Mouse (Mus musculus): ENCODE data around the gene Asb16.

Asb16 gene

DNA sequence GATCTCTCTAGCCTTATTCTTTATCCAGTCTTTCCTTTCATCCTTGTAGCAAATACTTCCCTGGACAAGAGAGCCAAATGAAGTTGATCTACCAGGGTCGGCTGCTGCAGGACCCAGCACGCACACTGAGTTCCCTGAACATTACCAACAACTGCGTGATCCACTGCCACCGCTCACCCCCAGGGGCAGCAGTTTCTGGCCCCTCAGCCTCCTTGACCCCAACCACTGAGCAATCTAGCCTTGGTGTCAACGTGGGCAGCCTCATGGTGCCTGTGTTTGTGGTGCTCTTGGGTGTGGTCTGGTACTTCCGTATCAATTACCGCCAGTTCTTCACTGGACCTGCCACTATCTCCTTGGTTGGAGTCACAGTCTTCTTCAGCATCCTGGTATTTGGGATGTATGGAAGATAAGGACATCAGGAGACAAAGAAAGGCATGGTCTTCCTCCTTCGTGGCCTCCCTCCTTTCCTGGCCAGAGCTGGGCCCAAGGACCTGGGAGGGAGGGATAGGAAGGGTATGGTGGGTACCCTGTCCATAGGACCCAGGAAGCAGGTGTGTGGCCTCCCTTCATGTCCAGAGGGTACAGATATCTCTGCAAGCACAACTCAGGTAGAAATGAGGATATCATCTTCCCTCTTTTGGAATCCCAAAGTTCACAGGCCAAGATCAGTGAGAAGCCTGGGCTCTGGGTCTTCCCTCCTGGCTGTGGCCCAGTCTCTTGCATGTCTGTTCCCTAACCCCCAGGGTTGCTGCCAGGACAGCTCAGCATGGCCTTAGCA lies 19.7 kb downstream of the Asb16 start:
- no peak for DNase-seq

GRCm38 (mm10) chr11:102288913-102289312 lies 20.4 kb downstream of the Asb16 start:
- DNase-seq: no peak

- DNase-seq: no peak
Observed at GRCm38 (mm10) chr11:102289511-102290100, 21.1 kb downstream of the Asb16 start.

DNA sequence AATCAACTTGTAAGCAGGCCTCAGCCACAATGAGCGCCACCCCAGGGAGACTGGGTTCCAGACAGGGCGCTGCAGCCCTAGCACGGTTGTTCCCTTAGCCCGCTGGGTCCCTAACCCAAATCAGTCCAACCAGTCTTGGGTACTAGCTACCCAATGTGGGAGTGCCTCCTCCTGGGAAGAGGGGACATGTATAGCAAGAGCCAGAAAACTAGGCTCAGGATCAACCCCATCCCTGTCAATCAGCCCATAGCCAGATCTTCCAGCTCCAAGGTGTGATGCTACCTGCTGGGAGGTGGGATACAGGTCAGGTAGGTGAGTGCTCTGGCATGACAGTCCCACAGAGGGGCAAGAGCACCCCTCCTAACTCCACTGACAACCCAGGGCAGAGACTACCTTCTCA lies 21.6 kb downstream of the Asb16 start:
- no peak for DNase-seq

DNA sequence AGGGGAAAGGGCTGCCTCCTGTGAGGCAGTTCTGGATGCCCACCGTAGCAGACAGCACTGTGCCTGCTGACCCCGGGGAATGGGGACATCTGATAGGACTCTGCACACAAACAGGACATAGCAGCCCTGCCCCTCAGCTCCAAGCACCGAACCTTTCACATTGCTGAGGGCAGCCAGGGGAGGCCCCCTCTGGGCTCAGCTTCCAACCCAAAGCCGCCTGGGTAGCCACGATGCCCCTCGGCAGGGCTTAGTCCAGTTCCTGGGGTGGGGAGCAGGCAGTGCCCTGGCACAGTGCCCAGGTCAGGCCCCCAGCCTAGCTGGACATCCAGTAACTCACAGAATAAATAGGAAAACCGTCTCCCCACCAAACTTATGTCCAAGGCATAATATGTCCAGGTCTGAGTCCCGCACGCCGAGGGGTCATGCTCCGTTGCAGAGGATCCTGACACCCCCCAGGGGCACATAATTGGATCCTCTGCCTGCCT lies 22.6 kb downstream of the Asb16 start:
- no peak for DNase-seq

DNA sequence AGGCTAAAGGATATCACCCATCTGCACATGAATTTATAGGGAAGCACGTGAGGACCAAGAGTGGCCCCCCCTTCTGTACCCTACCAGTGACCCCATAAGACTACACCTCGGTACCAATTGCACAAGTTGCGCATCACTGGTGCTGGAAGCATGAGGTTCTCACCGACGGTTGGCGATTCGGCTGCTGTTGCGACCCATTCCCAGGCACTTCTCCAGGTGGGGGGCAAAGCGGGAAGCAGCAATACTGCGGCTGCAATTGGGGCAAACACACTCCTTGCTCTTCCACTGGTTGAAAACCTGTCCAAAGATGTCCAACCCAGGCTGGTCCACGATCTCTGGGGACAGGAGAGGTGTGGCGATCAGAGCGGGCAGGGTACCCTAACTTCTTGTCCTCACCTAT lies 25.4 kb downstream of the Asb16 start:
- DNase-seq: no peak

GRCm38 (mm10) chr11:102294416-102294815 lies 25.9 kb downstream of the Asb16 start:
- DNase-seq: no peak

DNA sequence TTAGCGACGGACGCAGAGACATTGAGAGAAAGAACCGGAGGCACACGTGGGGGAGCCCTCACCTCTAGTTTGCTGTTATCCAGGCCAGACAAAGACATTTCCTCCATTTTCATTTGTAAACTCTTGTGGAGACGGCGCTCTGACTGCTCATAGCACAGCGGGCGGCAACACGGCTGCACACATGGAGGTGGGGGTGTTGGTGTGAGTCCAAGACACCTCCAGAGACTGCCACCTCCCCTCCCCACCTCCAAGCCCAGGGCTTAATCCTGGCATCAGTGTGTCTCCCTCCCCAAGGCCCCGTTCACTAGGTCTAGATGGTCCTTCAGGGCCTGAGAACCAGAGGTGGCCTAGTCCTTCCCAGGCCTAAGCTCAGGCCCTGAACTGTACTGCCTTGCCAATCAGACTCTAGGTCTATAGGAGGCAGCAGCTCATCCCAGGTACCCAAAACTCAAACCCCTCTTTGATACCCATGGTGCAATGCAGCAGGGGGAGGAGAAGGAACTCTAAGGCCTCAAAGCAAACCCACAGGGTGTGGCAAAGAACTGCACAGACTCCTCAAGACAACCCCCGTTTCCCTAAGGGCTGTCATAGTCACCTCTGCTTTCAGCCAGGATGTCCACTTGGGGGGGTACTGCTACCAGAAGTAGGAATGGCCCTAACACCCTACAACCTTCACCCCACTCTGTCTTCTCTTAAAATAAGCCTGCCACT lies 26.5 kb downstream of the Asb16 start:
- DNase-seq: no peak

GRCm38 (mm10) chr11:102295598-102296471 lies 27.3 kb downstream of the Asb16 start:
- peak; percentile 58 for DNase-seq

- DNase-seq: peak; percentile 94
Observed at GRCm38 (mm10) chr11:102296491-102297472, 28.2 kb downstream of the Asb16 start, which contains the start of gene Atxn7l3. Atxn7l3 (minus strand) TSS chr11:102296631.

DNA sequence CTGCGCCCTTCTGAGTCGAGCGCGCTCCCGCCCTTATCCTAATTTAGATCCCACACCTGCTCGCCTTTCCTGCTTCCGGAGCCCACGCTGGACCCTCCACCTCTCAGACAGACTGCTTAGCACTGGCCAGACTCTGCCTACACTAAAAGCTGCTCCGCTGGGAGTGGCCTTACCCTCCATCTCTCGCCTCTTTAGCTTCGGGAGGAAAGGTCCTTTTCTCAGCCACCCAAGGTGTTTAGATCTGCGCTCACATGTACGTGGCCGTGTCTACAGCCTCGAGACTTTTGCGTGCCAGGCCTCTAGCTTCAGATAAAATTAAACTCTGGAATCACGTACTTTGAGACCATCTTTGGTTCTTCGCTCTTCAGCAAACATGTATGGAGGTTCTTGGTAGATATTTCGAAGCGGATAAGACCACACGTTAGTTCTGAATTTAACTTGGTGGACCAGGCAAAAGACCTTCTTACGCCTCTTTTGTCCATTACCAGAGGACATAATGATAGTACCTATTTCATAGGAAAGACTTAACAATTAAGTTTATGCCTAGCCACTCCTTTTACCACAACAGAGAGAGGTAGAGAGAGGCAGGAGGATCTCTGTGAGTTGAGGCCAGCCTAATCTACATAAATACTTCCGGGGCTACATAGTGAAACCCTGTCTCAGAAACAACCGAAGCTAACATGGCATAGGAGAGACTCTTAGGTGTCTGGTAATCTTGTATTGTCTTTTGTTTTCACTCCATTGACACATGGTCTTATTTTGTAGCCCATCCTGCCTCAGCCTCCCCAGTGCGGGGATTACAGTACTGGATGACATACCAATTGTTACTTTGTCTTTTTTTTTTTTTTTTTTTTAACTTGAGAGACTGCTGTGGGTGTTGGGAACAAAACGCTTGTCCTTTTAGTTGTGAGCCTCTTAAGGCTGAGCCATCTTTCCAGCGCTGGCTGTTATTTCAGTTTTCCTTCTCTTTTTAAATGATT lies 29.3 kb downstream of the Asb16 start:
- no peak for DNase-seq

DNA sequence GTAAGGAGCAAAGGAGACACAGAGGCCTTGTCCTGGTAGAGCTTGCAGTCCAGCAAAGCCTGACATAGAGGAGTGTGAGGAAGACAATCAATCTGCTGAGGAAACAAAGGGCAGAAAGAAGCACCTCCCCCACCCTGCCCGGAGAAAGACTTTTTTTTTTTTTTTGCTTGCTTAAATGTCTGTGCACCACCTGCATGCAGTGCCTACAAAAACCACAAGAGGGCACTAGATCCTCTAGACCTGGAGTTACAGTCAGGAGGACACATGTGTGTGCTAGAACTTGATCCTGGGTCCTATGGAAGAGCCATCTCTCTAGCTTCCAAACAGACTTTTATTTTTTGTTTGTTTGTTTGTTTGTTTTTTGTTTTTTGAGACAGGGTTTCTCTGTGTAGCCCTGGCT lies 31.3 kb downstream of the Asb16 start:
- peak; percentile 69 for DNase-seq

- DNase-seq: no peak
Observed at GRCm38 (mm10) chr11:102304141-102304540, 35.6 kb downstream of the Asb16 start.

DNA sequence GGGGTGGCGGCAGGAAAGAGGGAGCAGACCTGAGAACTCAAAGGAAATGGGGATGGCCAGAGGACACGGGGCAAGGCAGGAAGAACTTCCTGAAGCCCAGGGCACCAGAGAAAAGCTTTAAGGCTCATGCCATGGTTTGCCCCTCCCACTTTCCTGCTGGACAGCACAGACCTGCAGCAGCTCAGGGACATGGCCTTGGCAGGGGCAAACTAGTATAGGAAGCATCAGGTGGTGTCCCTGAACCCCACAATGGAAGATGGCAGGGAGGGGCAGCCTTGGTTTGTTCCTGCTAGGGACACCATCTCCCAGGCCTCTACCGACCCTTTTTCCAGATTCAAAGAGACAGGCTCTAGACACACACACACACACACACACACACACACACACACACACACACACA lies 36.8 kb downstream of the Asb16 start:
- DNase-seq: no peak

- DNase-seq: no peak
Observed at GRCm38 (mm10) chr11:102308104-102308503, 39.6 kb downstream of the Asb16 start.

DNA sequence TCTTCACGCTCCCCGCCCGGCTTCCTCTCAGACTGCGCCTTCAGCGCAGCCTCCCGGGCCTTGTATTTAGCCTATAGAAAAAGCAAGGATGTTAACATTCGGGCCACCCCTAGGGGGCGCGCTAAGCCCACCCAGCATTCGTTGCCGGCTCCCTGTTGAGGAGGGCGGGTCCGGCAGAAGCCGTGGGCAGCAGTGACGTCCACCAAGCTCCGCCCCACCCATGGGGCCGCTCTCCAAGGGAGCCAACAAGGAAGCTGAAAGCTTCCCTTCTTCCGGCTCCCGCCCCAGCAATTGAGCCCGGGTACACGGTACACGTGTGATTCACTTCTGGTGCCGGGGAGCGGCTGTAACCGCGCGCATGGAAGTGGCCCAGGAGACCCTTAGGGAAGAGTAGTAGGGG lies 40.4 kb downstream of the Asb16 start:
- DNase-seq: peak; percentile 97

DNA sequence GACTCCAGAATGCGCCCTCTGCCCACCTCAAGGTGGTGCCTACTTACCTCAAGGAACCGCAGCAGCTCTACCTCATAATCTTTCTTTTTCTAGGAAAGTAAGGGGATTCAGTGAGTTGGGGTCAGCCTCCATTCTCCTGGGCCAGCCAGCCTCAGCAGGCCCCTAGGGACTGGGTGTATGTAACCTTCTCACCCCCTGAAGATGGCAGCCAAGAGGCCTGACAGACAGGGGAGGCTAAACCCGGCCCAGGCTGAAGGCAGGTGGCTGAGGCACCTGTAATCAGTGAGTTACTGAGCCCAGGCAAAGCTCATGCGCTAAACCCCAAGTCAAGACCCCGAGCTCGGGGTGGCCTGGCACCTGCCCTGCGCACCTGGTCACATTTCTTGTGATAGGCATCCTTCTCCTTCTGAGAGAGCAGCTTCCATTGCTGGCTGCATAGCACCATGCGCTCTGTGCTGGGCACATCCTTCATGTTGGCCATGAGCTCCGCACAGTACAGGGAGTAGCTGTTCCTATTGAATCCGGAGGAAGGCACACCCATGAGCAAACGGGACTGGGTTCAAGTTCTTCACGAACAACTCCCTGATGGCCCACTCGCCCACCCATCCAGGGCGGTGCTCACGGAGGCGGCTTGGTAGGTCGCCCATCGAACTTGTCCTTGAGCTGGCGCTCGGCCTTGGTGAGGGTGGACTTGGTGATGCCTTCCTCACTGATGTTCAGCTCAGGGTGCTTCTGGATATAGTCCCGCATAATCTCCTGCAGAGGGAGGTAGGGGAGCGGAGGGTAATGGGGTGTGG lies 41.5 kb downstream of the Asb16 start:
- no peak for DNase-seq

GRCm38 (mm10) chr11:102310768-102311695 lies 42.5 kb downstream of the Asb16 start:
- no peak for DNase-seq

Data from right cerebral cortex, postnatal 4 days (tissue).